Mouse (Mus musculus) bone marrow, adult 2 months (tissue): ENCODE data around the gene Avp. TPM values are rescaled to one million over a fixed set of nuclear protein-coding genes. Genes with fewer than 3 reads are reported as not detected.

ENCODE experiments used
- H3K27ac ChIP-seq: fragments of 200-500 bp; 2 replicates; pipeline ENCODE4 v1.5.1; 2012; ENCODE audit warnings: low read depth, mild to moderate bottlenecking, control low read depth, inconsistent platforms, low read length; ENCODE audit not compliant: control insufficient read depth, poor library complexity, insufficient read depth
- H3K4me1 ChIP-seq: fragments of 200-500 bp; 2 replicates; pipeline ENCODE4 v1.6.1; 2011; ENCODE audit warnings: low read length; ENCODE audit not compliant: control insufficient read depth, insufficient read depth
- H3K4me3 ChIP-seq: fragments of 200-500 bp; replicated peaks from 2 replicates; pipeline ENCODE3; 2011; ENCODE audit warnings: mild to moderate bottlenecking, low read depth, low read length, control low read depth; ENCODE audit not compliant: control insufficient read depth
- CTCF ChIP-seq: fragments of 200-500 bp; IDR thresholded peaks from 2 replicates; pipeline ENCODE4 v1.5.1; 2011; ENCODE audit warnings: low read length, control low read depth; ENCODE audit not compliant: control insufficient read depth, insufficient read depth
- POLR2A ChIP-seq: fragments of 200-500 bp; IDR thresholded peaks from 2 replicates; pipeline ENCODE4 v1.6.1; 2011; ENCODE audit warnings: low read depth, mild to moderate bottlenecking, control low read depth, low read length, borderline replicate concordance; ENCODE audit not compliant: control insufficient read depth
- WGBS: fragments of 180-500 bp; shearing (Covaris S2); methylation state at CpG from one replicate; pipeline ENCODE4 v1.1.7; 2018; 5-methylcytosine and 5-hydroxymethylcytosine counted together
- polyA plus RNA-seq: library from polyadenylated mRNA; stranded (reverse); fragments of >200 nt; gene quantifications from 2 replicates; pipeline ENCODE4 v1.2.4, GENCODE M21; 2011; ENCODE audit warnings: low replicate concordance; ENCODE audit not compliant: missing spikeins, insufficient read depth, insufficient read length

Gene Avp
- polyA plus RNA-seq, 1 experiment = not detected

- peak within 1 kb of the TSS; percentile 61 for H3K27ac ChIP-seq
- peak; percentile 81; the same call in 1 of the 2 replicates for TF ChIP-seq POLR2A
- peak; percentile 17; the same call in 1 of the 2 replicates for TF ChIP-seq CTCF
- no peaks in the 10 kb centered on the region for H3K4me1 ChIP-seq
- H3K4me3 ChIP-seq = peak within 1 kb of the TSS; percentile 98
- under 1% methylated on average over 61 of the region's 61 CpGs for WGBS
Measured at GRCm38 (mm10) chr2:130563212-130564055, 18.9 kb downstream of the Avp start, which contains the start of gene Mrps26. TSS of gene Mrps26 (plus strand) at chr2:130563742.

- no peak for TF ChIP-seq POLR2A
- TF ChIP-seq CTCF = no peak
- 57% methylated on average over 2 of the region's 2 CpGs for WGBS
- Histone ChIP-seq H3K27ac (no peak overlapping the region), H3K4me1 (no peaks in the 10 kb centered on the region), H3K4me3 (no peak overlapping the region)
Measured at GRCm38 (mm10) chr2:130558015-130558414, 24.3 kb downstream of the Avp start.

- TF ChIP-seq POLR2A = no peak
- TF ChIP-seq CTCF = no peak
- Histone ChIP-seq H3K4me3 (no peak overlapping the region), H3K27ac (no peak overlapping the region), H3K4me1 (no peaks in the 10 kb centered on the region)
- WGBS = 94% methylated on average over 2 of the region's 2 CpGs
Measured at GRCm38 (mm10) chr2:130557462-130557861, 24.9 kb downstream of the Avp start.

GRCm38 (mm10) chr2:130556292-130556691 lies 26.1 kb downstream of the Avp start:
- no peaks in the 10 kb centered on the region for H3K4me1 ChIP-seq

GRCm38 (mm10) chr2:130554841-130555240 lies 27.5 kb downstream of the Avp start:
- no peaks in the 10 kb centered on the region for H3K4me1 ChIP-seq
- H3K4me3 ChIP-seq = no peak overlapping the region
- no peak overlapping the region for H3K27ac ChIP-seq
- no peak for TF ChIP-seq CTCF
- no peak for TF ChIP-seq POLR2A
- WGBS = 75% methylated on average over 7 of the region's 7 CpGs

More at GRCm38 (mm10) chr2:130556292-130556691, 26.1 kb downstream of the Avp start:
- TF ChIP-seq CTCF (no peak), POLR2A (no peak)
- H3K27ac ChIP-seq = no peak overlapping the region
- no peak overlapping the region for H3K4me3 ChIP-seq
- 83% methylated on average over 1 of the region's 1 CpGs for WGBS

- H3K4me1 ChIP-seq = no peaks in the 10 kb centered on the region
- no peak overlapping the region for H3K4me3 ChIP-seq
- 68% methylated on average over 8 of the region's 8 CpGs for WGBS
- no peak for TF ChIP-seq POLR2A
- no peak overlapping the region for H3K27ac ChIP-seq
Measured at GRCm38 (mm10) chr2:130546957-130547356, 35.4 kb downstream of the Avp start.

GRCm38 (mm10) chr2:130540266-130540665 lies 42.1 kb downstream of the Avp start:
- Histone ChIP-seq H3K4me3 (no peak overlapping the region), H3K27ac (peak overlapping the region; percentile 54), H3K4me1 (peaks cover 10% of the 10 kb centered on the region)
- 29% methylated on average over 9 of the region's 9 CpGs for WGBS
- TF ChIP-seq CTCF (no peak), POLR2A (no peak)

GRCm38 (mm10) chr2:130538876-130539546 lies 43.3 kb downstream of the Avp start:
- TF ChIP-seq CTCF (no peak), POLR2A (no peak)
- peak overlapping the region; percentile 54; the same call in 1 of the 2 replicates for H3K27ac ChIP-seq
- WGBS = 50% methylated on average over 8 of the region's 8 CpGs
- peaks cover 10% of the 10 kb centered on the region for H3K4me1 ChIP-seq
- H3K4me3 ChIP-seq = no peak overlapping the region
